ENCODE assay signal across 31 mouse cellular contexts in genomic region chr17:14345556-14345955, GRCm38 (mm10).
"Had no signal": no experiment of that assay in that cellular context is flagged by ENCODE, and none has a peak within 500 bp of the region (broad histone marks: within the 10 kb centered on the region; RNA-seq: fewer than 3 reads in every experiment).

No protein-coding gene starts in this region.

- H3K4me2 ChIP-seq: limb, embryonic 12.5 days; limb, embryonic 13.5 days; limb, embryonic 15.5 days; liver, embryonic 11.5 days; liver, embryonic 12.5 days; liver, embryonic 13.5 days; liver, embryonic 15.5 days; lung, embryonic 14.5 days; lung, embryonic 15.5 days; midbrain, embryonic 12.5 days; midbrain, embryonic 13.5 days; midbrain, embryonic 15.5 days; neural tube, embryonic 12.5 days; neural tube, embryonic 13.5 days had no signal

- H3K9ac ChIP-seq: limb, embryonic 12.5 days; limb, embryonic 13.5 days; limb, embryonic 15.5 days; liver, embryonic 12.5 days; liver, embryonic 13.5 days; liver, embryonic 14.5 days; liver, embryonic 15.5 days; liver, postnatal 0 days; lung, embryonic 14.5 days; lung, embryonic 15.5 days; midbrain, embryonic 12.5 days; midbrain, embryonic 13.5 days; midbrain, embryonic 15.5 days; neural tube, embryonic 12.5 days; neural tube, embryonic 13.5 days had no signal

- H3K4me1 ChIP-seq: limb, embryonic 15.5 days; liver, embryonic 12.5 days; liver, embryonic 13.5 days; liver, embryonic 15.5 days; lung, embryonic 15.5 days; megakaryocyte, embryonic 14.5 days; midbrain, embryonic 12.5 days; midbrain, embryonic 13.5 days; midbrain, embryonic 15.5 days; neural tube, embryonic 12.5 days; neural tube, embryonic 13.5 days had no signal

- H3K27me3 ChIP-seq: liver, embryonic 12.5 days; liver, embryonic 13.5 days; liver, embryonic 15.5 days; lung, embryonic 15.5 days; megakaryocyte, embryonic 14.5 days; midbrain, embryonic 13.5 days; midbrain, embryonic 15.5 days; neural tube, embryonic 12.5 days; neural tube, embryonic 13.5 days had no signal

- H3K9me3 ChIP-seq: limb, embryonic 10.5 days; limb, embryonic 12.5 days; limb, embryonic 13.5 days; limb, embryonic 15.5 days; liver, embryonic 12.5 days; liver, embryonic 13.5 days; liver, embryonic 15.5 days; lung, embryonic 15.5 days; midbrain, embryonic 10.5 days; midbrain, embryonic 12.5 days; midbrain, embryonic 13.5 days; midbrain, embryonic 15.5 days; neural tube, embryonic 12.5 days; neural tube, embryonic 13.5 days had no signal

- DNase-seq: left cerebral cortex, postnatal 4 days; liver; liver, embryonic 13.5 days; liver, postnatal 0 days; lung, adult 18-20 months; lung, adult 2 months; lung, embryonic 14.5 days; lung, postnatal 10 days; lung, postnatal 14 days; lung, postnatal 36 days; lung, postnatal 4 days; midbrain, embryonic 14.5 days had no signal

- H3K27ac ChIP-seq: limb, embryonic 10.5 days; limb, embryonic 12.5 days; limb, embryonic 13.5 days; limb, embryonic 15.5 days; liver, embryonic 12.5 days; liver, embryonic 13.5 days; liver, embryonic 14.5 days; liver, embryonic 15.5 days; lung, embryonic 15.5 days; macrophage; midbrain, embryonic 10.5 days; midbrain, embryonic 12.5 days; midbrain, embryonic 13.5 days; midbrain, embryonic 15.5 days; neural tube, embryonic 12.5 days; neural tube, embryonic 13.5 days had no signal

- H3K4me3 ChIP-seq: limb, embryonic 10.5 days; limb, embryonic 12.5 days; limb, embryonic 13.5 days; limb, embryonic 15.5 days; liver, embryonic 12.5 days; liver, embryonic 13.5 days; liver, embryonic 15.5 days; lung, embryonic 15.5 days; megakaryocyte, embryonic 14.5 days; midbrain, embryonic 10.5 days; midbrain, embryonic 12.5 days; midbrain, embryonic 13.5 days; midbrain, embryonic 15.5 days; myocyte; neural tube, embryonic 12.5 days; neural tube, embryonic 13.5 days had no signal

- H3K36me3 ChIP-seq: limb, embryonic 10.5 days; limb, embryonic 12.5 days; liver, embryonic 12.5 days; liver, embryonic 13.5 days; liver, embryonic 15.5 days; lung, embryonic 15.5 days; midbrain, embryonic 10.5 days; midbrain, embryonic 12.5 days; midbrain, embryonic 13.5 days; midbrain, embryonic 15.5 days; neural tube, embryonic 12.5 days; neural tube, embryonic 13.5 days had no signal

- ATAC-seq: liver, embryonic 12.5 days; liver, postnatal 0 days; lung, postnatal 0 days; midbrain, embryonic 13.5 days; midbrain, embryonic 15.5 days had no signal
